Mouse (Mus musculus) embryonic facial prominence, embryonic 12.5 days (tissue): ENCODE measurements around the gene Tgfb2. TPM values are rescaled to one million over a fixed set of nuclear protein-coding genes. Genes with fewer than 3 reads are reported as not detected.

Source experiments
- ATAC-seq: fragments of 200-750 bp; cut with Nextera tagmentation; 2 replicates; pipeline ENCODE4 v1.8.0; 2017; ENCODE audit not compliant: insufficient number of reproducible peaks, insufficient read depth, low FRiP score, low TSS enrichment
- H3K27ac ChIP-seq: fragments of 300-500 bp; sonication (generic); 2 replicates; pipeline ENCODE4 v1.5.1; 2016; ENCODE audit warnings: mild to moderate bottlenecking
- H3K27me3 ChIP-seq: fragments of 300-500 bp; sonication (generic); 2 replicates; pipeline ENCODE4 v1.6.1; 2016; ENCODE audit warnings: mild to moderate bottlenecking, moderate library complexity
- H3K36me3 ChIP-seq: fragments of 300-500 bp; sonication (generic); 2 replicates; pipeline ENCODE4 v1.6.1; 2016; ENCODE audit warnings: mild to moderate bottlenecking
- H3K4me1 ChIP-seq: fragments of 300-500 bp; sonication (generic); 2 replicates; pipeline ENCODE4 v1.6.1; 2016
- H3K4me2 ChIP-seq: fragments of 300-500 bp; sonication (generic); replicated peaks from 2 replicates; pipeline ENCODE4 v1.6.1; 2016; ENCODE audit warnings: mild to moderate bottlenecking, moderate library complexity
- H3K4me3 ChIP-seq: fragments of 300-500 bp; sonication (generic); 2 replicates; pipeline ENCODE4 v1.5.1; 2016; ENCODE audit warnings: mild to moderate bottlenecking
- H3K9ac ChIP-seq: fragments of 300-500 bp; sonication (generic); 2 replicates; pipeline ENCODE4 v1.6.1; 2016; ENCODE audit warnings: mild to moderate bottlenecking, moderate library complexity
- H3K9me3 ChIP-seq: fragments of 300-500 bp; sonication (generic); 2 replicates; pipeline ENCODE4 v1.6.1; 2016; ENCODE audit warnings: mild to moderate bottlenecking, moderate library complexity
- WGBS: fragments of 180-500 bp; shearing (Covaris S2); methylation state at CpG from one replicate; pipeline ENCODE4 v1.1.7; 2016; 5-methylcytosine and 5-hydroxymethylcytosine counted together
- polyA plus RNA-seq: library from polyadenylated mRNA; unstranded; fragments of >200 nt; fragmentation: Nextera tagmentation; extraction: Ambion mirVana; gene quantifications from 2 replicates; pipeline ENCODE4 v1.2.1, GENCODE M21; 2016

The Tgfb2 gene
- polyA plus RNA-seq, 1 experiment from 2014 or later, result 78.6 TPM

- no peak for ATAC-seq
- H3K4me1 ChIP-seq, result peaks cover 25% of the 10 kb centered on the region
- H3K27me3 ChIP-seq, result no peaks in the 10 kb centered on the region
- H3K27ac ChIP-seq, result no peak overlapping the region
- peak overlapping the region; percentile 14; the same call in 1 of the 2 replicates for H3K4me3 ChIP-seq
- no peak overlapping the region for H3K9ac ChIP-seq
- WGBS, result 52% methylated on average over 8 of the region's 8 CpGs
- peak overlapping the region; percentile 72 for H3K4me2 ChIP-seq
- no peaks in the 10 kb centered on the region for H3K9me3 ChIP-seq
- H3K36me3 ChIP-seq, result no peaks in the 10 kb centered on the region; the same call in 1 of the 2 replicates
Observed at GRCm38 (mm10) chr1:186701206-186701905, 4.4 kb downstream of the Tgfb2 start.

GRCm38 (mm10) chr1:186700496-186700895, 5.3 kb downstream of the Tgfb2 start:
- H3K36me3 ChIP-seq, result no peaks in the 10 kb centered on the region; the same call in 1 of the 2 replicates
- no peak overlapping the region for H3K9ac ChIP-seq
- no peaks in the 10 kb centered on the region for H3K9me3 ChIP-seq
- peak overlapping the region; percentile 15; the same call in 1 of the 2 replicates for H3K4me3 ChIP-seq
- H3K4me2 ChIP-seq, result peak overlapping the region; percentile 37
- H3K27me3 ChIP-seq, result no peaks in the 10 kb centered on the region
- no peak for ATAC-seq
- 65% methylated on average over 3 of the region's 3 CpGs for WGBS
- no peak overlapping the region for H3K27ac ChIP-seq
- H3K4me1 ChIP-seq, result peaks cover 27% of the 10 kb centered on the region; the same call in 1 of the 2 replicates

- Histone ChIP-seq H3K27me3 (no peaks in the 10 kb centered on the region), H3K27ac (no peak overlapping the region), H3K36me3 (no peaks in the 10 kb centered on the region; the same call in 1 of the 2 replicates), H3K9me3 (no peaks in the 10 kb centered on the region), H3K9ac (no peak overlapping the region), H3K4me3 (no peak overlapping the region), H3K4me2 (no peak overlapping the region), H3K4me1 (peaks cover 36% of the 10 kb centered on the region; the same call in 1 of the 2 replicates)
- ATAC-seq, result no peak
- 79% methylated on average over 15 of the region's 15 CpGs for whole genome bisulfite sequencing
Observed at GRCm38 (mm10) chr1:186698583-186699338, 7.0 kb downstream of the Tgfb2 start.

- peak overlapping the region; percentile 1; the same call in 1 of the 2 replicates for H3K27ac ChIP-seq
- ATAC-seq, result no peak
- 85% methylated on average over 9 of the region's 9 CpGs for WGBS
- H3K4me3 ChIP-seq, result no peak overlapping the region
- H3K27me3 ChIP-seq, result no peaks in the 10 kb centered on the region
- no peak overlapping the region for H3K4me2 ChIP-seq
- H3K9ac ChIP-seq, result no peak overlapping the region
- no peaks in the 10 kb centered on the region; the same call in 1 of the 2 replicates for H3K36me3 ChIP-seq
- H3K4me1 ChIP-seq, result peaks cover 30% of the 10 kb centered on the region; the same call in 1 of the 2 replicates
- H3K9me3 ChIP-seq, result no peaks in the 10 kb centered on the region
Observed at GRCm38 (mm10) chr1:186696231-186696630, 9.6 kb downstream of the Tgfb2 start.

- no peak for ATAC-seq
- H3K27me3 ChIP-seq, result no peaks in the 10 kb centered on the region
- WGBS, result 54% methylated on average over 4 of the region's 4 CpGs
- peaks cover 29% of the 10 kb centered on the region; the same call in 1 of the 2 replicates for H3K4me1 ChIP-seq
- H3K36me3 ChIP-seq, result no peaks in the 10 kb centered on the region; the same call in 1 of the 2 replicates
- H3K9me3 ChIP-seq, result no peaks in the 10 kb centered on the region
- H3K9ac ChIP-seq, result no peak overlapping the region
- no peak overlapping the region for H3K4me2 ChIP-seq
- no peak overlapping the region for H3K4me3 ChIP-seq
- peak overlapping the region; percentile 1; the same call in 1 of the 2 replicates for H3K27ac ChIP-seq
Observed at GRCm38 (mm10) chr1:186695361-186695760, 10.4 kb downstream of the Tgfb2 start.

GRCm38 (mm10) chr1:186692370-186692769, 13.4 kb downstream of the Tgfb2 start:
- no peak overlapping the region for H3K9ac ChIP-seq
- peaks cover 31% of the 10 kb centered on the region; the same call in 1 of the 2 replicates for H3K4me1 ChIP-seq
- 83% methylated on average over 4 of the region's 4 CpGs for WGBS
- H3K36me3 ChIP-seq, result no peaks in the 10 kb centered on the region
- no peaks in the 10 kb centered on the region for H3K9me3 ChIP-seq
- no peak for ATAC-seq
- H3K27me3 ChIP-seq, result no peaks in the 10 kb centered on the region
- no peak overlapping the region for H3K4me2 ChIP-seq
- no peak overlapping the region for H3K27ac ChIP-seq
- H3K4me3 ChIP-seq, result no peak overlapping the region

- peaks cover 31% of the 10 kb centered on the region; the same call in 1 of the 2 replicates for H3K4me1 ChIP-seq
- no peaks in the 10 kb centered on the region for H3K27me3 ChIP-seq
- no peak overlapping the region for H3K27ac ChIP-seq
- no peak overlapping the region for H3K4me3 ChIP-seq
- no peak overlapping the region for H3K4me2 ChIP-seq
- H3K36me3 ChIP-seq, result 0 out of 2 replicates have a peak, but pooled peaks cover 4% of the 10 kb centered on the region
- no peak for ATAC-seq
- no peak overlapping the region for H3K9ac ChIP-seq
- 87% methylated on average over 9 of the region's 9 CpGs for WGBS
- H3K9me3 ChIP-seq, result no peaks in the 10 kb centered on the region
Observed at GRCm38 (mm10) chr1:186691708-186692107, 14.1 kb downstream of the Tgfb2 start.

- H3K9me3 ChIP-seq, result no peaks in the 10 kb centered on the region
- 85% methylated on average over 3 of the region's 3 CpGs for WGBS
- peaks cover 14% of the 10 kb centered on the region; the same call in 1 of the 2 replicates for H3K4me1 ChIP-seq
- ATAC-seq, result no peak
- H3K4me3 ChIP-seq, result no peak overlapping the region
- H3K27ac ChIP-seq, result no peak overlapping the region
- no peak overlapping the region for H3K4me2 ChIP-seq
- H3K36me3 ChIP-seq, result 0 out of 2 replicates have a peak, but pooled peaks cover 8% of the 10 kb centered on the region
- H3K27me3 ChIP-seq, result no peaks in the 10 kb centered on the region
- no peak overlapping the region for H3K9ac ChIP-seq
Observed at GRCm38 (mm10) chr1:186684041-186684440, 21.7 kb downstream of the Tgfb2 start.

GRCm38 (mm10) chr1:186682606-186683005, 23.2 kb downstream of the Tgfb2 start:
- Histone ChIP-seq H3K4me2 (no peak overlapping the region), H3K4me1 (peaks cover 14% of the 10 kb centered on the region; the same call in 1 of the 2 replicates), H3K36me3 (0 out of 2 replicates have a peak, but pooled peaks cover 8% of the 10 kb centered on the region), H3K9ac (no peak overlapping the region), H3K4me3 (no peak overlapping the region), H3K9me3 (no peaks in the 10 kb centered on the region), H3K27ac (no peak overlapping the region), H3K27me3 (no peaks in the 10 kb centered on the region)
- WGBS, result 21% methylated on average over 7 of the region's 7 CpGs
- ATAC-seq, result no peak

GRCm38 (mm10) chr1:186677614-186678013, 28.2 kb downstream of the Tgfb2 start:
- no peak for ATAC-seq
- Histone ChIP-seq H3K27ac (no peak overlapping the region), H3K4me3 (no peak overlapping the region), H3K9ac (no peak overlapping the region), H3K4me1 (peaks cover 24% of the 10 kb centered on the region), H3K9me3 (no peaks in the 10 kb centered on the region), H3K4me2 (no peak overlapping the region), H3K36me3 (peaks cover 7% of the 10 kb centered on the region; the same call in 1 of the 2 replicates), H3K27me3 (no peaks in the 10 kb centered on the region)
- WGBS, result 81% methylated on average over 12 of the region's 12 CpGs

- H3K4me1 ChIP-seq, result peaks cover 23% of the 10 kb centered on the region
Observed at GRCm38 (mm10) chr1:186676199-186676598, 29.6 kb downstream of the Tgfb2 start.

More at GRCm38 (mm10) chr1:186676199-186676598, 29.6 kb downstream of the Tgfb2 start:
- Histone ChIP-seq H3K4me2 (no peak overlapping the region), H3K27me3 (no peaks in the 10 kb centered on the region), H3K9me3 (no peaks in the 10 kb centered on the region), H3K36me3 (peaks cover 7% of the 10 kb centered on the region; the same call in 1 of the 2 replicates), H3K9ac (no peak overlapping the region), H3K4me3 (no peak overlapping the region), H3K27ac (no peak overlapping the region)
- ATAC-seq, result no peak
- 53% methylated on average over 5 of the region's 5 CpGs for WGBS
